Mouse (Mus musculus) 416B (cell line): ENCODE data around the gene Zyg11a.
"Not testable (repeated sequence)": the region's sequence is repeated elsewhere in the genome, so short reads cannot be mapped to it uniquely, and the experiment has no call there.

ENCODE experiments used
- DNase-seq: peaks from one replicate; pipeline ENCODE4 v3.0.0; 2011; ENCODE audit warnings: low read depth

Zyg11a gene

DNA sequence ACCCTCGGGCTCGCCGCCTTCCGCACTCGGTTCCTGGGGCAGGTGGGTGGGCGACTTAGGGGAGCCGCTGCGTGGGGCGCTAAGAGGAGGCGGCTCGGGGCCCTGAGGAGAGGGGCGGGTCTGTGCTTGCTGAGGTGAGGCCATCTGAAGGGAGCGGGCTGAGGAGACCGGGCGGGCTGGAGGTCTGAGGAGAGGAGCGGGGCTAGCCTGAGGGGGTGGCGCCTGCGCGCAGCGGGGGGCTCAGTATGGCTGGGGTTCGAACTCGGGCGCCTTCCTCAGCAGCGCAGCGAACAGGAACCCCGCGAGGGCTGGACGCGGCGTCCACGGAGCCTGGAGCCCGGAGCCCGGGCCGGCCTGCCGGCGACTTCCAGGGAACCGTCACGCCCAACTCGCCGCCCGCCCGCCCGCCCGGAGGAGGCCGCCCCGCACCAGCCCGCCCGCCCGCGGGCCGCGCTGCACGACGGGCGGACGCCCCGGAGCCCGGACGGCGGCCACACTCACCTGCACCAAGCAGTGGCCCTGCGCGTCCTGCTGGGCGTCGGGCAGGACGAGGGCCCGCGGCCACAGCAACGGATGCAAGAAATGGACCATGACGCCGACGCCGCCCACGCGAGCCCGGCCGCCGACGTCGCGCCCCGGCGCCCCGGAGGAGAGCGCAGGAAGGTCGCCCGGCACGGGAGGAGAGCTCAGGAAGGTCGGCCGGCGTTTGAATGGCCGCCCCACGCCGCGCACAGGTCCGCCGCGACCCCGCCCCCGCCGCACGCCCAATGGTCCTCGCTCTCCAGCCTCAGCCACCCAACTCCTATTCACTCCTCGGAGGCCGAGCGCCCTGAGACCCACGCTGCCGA is at the start of gene Zyg11a:
Gene Zyg11a, minus strand, starts transcription at position 717 of the 848 bp plus-strand sequence.
- no peak for DNase-seq

DNA sequence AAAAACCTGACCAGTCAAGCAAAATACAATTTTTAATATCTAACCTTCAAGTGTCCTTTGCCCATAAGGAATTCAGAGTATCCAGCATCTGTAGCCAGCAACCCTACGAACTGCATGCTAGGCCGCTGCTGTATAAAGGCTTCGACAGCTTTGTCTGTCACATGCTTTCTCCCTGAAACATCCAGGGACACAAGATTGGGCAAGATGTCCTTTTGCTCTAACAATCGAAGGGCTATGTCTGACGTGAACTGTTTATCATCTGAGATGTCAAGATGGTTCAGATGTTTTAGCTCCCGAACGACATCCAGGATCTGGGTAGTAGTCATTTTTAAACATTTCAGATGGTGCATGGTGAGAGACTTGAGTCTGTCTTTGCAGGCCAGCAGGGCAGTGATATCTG is 47.9 kb upstream of the Zyg11a start:
- DNase-seq: no peak

DNA sequence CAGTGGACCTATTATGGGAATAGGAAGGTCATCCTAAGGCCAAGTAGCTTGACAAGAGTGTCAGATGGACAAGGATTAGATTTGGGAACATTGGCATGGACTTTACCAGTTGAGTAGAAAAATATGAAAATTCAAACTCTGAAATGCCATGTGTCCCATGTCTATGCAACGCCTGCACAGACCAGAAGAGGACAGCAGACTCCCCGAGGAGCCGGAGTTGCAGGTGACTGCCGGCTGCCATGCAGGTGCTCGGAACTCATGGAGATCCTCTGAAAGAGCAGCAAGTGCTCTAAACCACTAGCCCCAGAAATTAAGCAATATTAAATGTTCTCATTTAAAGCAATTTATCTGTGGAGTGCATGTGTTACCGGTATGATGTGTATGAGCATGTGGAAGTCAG is 35.5 kb upstream of the Zyg11a start:
- peak; percentile 11 for DNase-seq

DNA sequence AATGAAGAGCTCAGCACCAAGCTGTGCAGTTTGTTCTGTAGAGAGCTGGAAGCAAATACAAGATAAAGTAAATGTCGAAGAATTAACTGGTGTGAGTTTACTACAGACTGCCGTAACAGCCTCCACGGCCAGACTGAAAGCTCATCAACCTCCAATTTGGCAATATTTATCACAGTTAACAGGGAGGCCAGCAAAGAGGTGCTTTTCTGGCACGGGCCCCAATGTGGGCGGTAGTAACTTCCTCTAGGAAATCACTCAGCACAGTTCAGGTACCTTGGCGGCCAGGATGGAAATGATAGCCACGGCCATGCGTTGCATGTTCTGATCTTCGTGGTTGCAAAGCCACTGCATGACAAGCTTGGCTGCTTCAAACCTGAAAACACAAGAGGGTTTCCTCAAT is 32.7 kb upstream of the Zyg11a start:
- DNase-seq: peak; percentile 69

DNA sequence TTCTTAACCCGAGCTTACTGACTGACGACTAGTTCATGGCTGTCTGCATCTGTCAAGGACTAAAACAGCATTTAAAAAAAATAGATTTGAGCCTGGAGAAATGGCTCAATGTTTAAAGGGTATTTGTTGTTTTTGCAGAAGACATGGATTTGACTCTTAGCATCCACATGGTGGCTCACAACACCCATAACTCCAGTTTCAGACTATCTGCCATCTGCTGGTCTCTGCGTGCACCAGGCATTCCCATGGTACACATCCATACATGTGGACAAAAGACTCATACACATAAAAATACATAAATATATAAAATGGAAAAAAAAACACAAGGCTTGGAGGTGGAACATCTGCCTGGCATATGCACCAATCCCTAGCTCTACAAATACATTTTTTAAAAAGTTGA is 31.5 kb upstream of the Zyg11a start:
- DNase-seq: no peak

DNA sequence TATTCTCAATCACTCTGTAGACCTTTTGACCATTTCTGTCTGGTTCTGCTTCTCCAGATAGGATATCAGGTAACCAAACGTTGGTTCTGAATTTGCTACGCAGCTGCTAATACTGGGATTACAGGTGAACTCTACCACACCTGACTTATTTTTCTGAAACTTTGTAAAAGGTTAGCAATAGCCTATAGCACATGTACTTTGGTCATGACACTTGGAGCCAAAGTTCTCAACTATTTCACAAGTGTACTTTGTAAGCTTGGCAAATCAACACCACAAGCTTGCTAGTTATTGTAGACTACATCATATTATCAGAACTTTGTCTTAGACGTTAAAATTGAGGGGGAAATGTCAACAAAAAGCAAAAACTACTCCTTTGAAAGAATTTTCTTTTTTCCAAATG is 15.8 kb upstream of the Zyg11a start:
- no peak for DNase-seq

DNA sequence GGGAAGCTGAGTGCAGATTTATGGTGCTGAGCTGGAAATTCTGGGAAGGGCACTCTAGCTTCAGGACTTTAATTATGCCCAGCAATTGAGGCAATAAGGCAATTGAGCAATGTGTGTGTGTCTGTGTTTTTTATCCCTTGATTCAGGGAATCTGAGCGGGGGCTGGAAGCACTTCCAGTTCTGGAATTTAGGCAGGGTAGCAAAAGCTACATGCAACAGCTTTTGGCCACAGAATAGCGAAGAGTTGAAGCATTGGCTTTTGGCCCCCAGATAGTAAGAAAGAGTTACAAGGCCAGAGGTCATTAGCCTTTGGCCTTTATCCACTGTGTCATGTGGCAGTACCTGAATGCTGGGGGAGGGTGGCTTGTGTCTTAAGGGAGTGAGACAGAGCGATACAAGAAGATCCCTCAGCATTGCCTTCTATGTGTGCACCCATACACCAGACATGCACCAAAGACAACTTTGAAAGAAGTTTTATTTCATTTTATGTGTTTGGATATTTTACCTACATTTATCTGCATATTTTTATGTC is 7.6 kb upstream of the Zyg11a start:
- no peak for DNase-seq

DNA sequence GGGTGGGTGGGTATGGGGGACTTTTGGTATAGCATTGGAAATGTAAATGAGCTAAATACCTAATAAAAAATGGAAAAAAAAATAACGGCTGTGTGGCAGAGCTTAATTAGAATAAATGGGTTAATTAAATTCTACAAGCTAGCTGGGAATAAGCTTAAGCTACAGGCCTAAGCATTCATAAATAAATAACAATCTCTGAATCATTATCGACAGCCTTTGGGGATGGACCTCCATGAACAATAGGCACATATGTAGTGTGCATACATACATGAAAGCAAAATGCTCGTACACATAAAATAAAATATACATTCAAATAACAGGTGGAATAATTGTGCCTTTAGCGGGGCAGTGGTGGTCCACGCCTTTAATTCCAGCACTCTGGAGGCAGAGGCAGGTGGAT is 4.7 kb upstream of the Zyg11a start:
- DNase-seq: no peak

DNA sequence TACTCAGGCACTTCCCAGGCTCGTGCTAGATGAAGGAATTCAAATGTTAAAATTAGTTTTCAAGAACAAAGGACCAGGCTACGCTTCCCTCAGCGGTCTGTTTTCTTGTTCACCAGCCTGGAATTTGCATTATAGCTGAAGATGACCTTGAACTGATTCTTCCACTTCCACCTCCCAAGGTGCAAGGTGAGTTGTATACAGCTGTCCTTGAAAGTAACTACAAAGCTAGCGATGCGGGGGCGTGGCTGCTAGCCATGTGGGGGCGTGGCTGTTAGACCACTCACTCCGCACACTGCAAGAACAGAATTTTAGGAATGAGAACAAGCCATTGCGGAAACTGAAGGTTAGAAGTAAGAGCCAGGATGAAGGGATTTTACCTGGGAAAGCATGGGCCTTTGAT is 1.2 kb upstream of the Zyg11a start:
- no peak for DNase-seq

DNA sequence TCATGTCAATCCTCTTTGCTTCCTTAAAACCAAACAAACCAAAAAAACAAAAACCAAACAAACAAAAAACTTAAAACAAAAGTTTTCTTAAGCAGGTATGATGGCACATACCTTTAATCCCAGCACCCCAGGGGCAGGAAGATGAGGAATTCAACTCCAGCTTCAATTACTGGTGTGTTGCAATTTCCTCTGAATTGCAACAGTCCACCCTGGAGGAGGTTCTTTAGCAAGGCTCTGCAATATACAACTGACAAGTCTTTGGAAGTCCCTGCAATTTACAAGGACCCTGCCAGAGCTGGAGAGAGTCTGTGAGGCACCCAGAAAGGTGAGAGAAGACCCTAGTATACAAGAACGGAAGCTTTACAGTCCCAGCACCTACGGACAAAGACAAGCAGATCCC is 4.8 kb downstream of the Zyg11a start:
- DNase-seq: peak; percentile 51

DNA sequence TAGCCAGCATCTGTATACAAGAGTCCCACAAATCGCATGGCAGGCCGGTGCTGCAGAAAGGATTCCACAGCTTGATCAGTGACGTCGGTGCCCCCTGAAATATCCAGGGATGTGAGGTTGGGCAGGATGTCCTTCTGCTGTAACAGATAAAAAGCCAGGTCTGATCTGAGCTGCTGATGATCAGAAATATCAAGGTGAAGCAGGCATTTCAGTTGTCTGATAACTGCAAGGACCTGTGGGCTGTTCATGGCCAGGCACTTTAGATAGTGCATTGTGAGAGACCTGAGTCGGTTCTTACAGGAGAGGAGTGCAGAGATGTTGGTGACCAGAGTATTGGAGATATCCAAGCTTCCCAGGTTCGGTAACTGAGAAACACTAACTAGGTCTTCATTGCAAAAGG is 13.2 kb downstream of the Zyg11a start:
- DNase-seq: no peak

DNA sequence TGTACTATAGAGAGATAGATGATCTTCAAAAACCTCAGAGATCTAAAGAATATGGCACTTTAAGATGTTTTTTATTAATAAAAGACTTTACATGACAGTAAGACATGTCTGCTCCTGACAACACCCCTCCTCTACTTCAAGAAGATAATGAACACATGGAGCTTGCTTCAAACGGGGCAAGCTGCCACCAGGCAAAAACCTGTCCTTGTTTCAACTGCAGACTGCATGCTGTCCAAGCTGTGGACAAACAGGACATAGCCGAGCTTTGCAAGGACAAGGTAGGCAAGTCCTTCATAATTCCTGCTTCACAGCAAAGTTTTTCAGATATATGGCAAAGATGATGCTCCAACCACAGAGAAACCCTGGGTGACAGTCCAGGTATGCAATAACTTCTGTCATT is 18.6 kb downstream of the Zyg11a start:
- no peak for DNase-seq

DNA sequence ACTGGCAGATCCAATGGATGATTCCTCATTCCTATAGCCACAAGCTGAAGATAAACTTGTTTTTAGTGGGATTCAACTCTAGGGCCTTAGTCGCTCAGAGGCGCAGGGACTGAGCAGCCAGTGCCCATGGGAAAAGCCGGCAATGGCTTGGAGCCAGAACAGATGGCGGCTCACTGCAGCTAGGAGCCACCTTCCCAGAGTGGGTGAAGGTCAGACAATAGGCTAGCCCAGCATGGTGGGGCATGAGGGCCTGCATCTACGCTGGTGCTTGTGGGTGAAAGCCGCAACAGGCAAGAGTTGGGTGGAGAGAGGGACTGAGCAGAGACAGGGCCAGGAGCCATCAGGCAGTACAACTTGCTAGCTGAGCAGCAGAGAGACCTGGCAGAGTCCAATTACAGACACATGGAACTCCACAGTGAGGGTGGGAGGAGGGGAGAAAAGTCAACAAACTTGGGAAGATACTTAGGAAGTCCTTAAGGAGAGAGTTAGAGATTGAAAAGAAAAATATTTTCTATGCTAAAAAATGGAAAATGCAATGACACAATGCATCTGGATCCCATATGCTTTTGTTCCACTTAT is 21.5 kb downstream of the Zyg11a start:
- no peak for DNase-seq

DNA sequence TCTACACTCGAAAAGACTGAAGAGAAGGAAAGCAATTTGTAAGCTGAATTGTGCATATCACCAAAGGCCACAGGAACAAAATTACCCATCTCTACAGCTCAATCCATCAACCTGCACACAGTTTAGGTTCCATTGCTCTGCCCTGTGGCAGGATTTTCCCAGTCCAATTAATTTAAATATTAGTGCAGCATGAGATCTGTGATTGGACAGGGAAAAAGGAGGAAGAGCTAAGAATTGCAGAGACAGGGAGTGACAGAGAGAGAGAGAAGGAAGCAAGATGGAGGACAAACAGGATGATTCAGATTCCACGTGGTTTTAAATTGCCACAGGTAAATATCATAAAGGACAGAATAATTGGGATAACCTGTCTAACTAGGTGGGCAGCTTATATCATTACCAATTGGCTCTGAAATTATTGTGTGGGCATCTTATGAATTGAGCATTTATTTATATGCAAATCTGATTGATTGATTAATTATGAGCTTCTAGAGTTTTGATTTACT is 25.0 kb downstream of the Zyg11a start:
- DNase-seq: peak; percentile 10

DNA sequence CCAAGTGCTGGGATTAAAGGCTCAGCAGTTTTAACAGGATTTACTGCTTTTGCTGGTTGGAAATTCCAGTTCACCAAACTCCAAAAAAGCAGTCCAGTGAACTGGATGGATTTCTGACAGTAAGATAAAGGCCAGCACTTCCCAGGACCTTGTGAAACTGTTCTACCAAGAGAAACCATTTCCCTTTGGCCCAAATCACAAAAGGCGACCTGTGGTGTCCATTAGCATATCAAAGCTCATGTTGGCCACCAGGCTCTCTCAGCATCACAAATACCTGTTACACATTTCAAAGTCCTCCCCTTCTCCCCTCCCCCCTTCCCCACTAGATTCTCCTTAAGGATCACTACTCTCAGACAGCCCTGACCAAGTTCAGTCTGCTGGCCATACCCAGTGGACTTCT is 35.6 kb downstream of the Zyg11a start:
- no peak for DNase-seq

DNA sequence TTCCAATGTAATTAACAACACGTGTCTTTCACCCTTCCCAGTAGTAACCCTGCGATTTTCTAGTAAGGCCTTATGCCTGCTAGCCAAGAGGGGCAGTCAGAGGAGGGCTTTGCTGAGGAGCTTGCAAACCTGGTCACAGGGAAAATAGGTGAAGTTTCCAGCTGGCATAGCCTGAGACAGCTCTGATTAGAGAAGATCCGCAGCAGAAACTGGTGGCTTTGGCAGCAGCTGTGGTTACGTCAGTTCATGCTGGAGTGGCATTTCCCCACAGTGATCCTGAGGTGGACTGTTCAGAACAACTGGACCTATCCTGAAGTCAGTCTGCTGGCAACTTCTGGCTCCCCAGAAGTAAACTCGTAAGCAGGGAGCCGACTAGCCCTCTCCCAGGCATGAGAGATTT is 49.8 kb downstream of the Zyg11a start:
- DNase-seq: no peak

DNA sequence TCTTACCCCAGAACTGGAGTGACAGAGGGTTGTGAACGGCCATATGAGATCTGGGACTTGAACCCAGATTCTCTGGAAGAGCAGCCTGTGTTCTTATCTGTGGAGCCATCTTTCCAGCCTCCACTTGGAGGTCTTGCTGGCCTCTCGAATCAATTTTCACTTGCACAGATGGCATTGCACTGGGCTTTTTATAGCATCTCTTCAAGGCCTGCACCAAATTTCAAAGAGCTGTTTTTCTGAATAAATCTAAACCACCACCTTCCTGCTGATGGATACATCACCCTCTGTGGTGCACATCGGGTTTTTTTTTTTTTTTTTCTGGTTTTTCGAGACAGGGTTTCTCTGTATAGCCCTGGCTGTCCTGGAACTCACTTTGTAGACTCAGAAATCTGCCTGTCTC is 51.0 kb downstream of the Zyg11a start:
- no peak for DNase-seq

DNA sequence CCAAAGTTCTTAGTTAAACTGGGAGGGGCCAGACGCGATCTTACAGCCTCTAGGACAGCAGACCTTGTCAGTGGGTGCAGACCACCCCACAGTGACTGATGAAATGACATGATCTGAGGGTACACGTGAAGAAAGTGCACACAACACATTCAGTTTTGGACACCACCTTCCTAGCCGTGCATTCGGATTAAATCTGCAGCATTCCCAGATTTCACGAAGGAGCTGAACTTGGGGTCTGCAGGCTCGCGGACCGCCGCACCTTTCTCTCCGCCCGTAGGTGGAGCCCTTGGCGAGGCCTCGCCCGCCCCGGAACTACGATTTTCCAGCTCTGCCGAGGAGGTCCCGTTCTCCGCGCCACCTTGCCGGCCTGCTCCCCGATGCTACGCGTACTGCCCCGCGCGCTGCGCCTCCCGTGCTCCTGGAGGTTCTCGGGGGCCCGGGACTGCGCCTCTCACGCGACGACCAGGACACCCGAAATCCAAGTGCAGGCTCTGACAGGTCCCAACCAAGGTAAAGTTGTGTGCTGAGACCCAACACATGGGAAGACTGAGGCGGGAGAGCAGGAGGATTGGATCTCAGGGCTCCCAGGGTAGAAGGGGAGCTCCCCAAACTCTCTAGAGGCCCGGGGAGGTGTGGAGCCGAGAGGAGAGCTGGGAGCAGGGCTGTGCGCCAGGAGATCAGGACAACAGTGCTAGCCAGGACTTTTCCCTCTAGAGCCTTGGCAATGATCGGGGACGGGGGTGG is 52.5 kb downstream of the Zyg11a start, which contains the start of gene Echdc2:
Gene Echdc2, plus strand, starts transcription at position 286 of the 744 bp plus-strand sequence.
- no peak for DNase-seq

DNA sequence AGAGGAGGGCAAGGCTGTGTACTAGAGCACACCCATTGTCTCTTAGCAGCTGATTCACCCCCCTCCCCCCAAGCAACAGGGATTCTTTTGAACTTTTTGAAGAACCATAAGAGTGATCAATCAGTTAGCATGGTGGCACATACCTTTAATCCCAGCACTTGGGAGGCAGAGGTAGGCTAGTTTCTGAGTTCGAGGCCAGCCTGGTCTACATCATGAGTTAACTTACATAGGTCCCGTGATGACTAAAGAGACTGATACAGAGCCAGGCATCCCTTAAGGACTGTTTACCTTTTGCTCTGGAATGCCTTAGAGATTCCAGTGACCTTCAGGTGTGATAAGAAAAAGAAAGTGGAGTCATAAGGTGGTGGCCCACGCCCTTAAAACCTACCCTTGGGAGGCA is 54.6 kb downstream of the Zyg11a start:
- DNase-seq: no peak

DNA sequence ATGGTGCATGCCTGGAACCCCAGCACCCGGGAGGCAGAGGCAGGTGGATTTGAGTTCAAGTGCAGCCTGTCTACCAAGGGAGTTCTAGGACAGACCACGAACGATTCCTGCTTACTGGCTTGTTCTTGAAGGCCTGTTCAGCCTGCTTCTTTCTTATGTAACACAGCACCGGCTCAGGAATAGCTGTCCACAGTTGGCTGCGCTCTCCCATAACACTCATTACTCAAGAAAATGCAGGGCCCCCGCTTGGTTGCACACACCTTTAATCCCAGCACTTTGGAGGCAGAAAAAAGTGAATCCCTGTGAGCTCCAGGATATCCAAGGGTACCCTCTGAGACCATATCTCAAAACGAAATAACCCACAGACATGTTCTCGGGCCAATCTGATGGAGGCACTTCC is 55.9 kb downstream of the Zyg11a start:
- DNase-seq: no peak

DNA sequence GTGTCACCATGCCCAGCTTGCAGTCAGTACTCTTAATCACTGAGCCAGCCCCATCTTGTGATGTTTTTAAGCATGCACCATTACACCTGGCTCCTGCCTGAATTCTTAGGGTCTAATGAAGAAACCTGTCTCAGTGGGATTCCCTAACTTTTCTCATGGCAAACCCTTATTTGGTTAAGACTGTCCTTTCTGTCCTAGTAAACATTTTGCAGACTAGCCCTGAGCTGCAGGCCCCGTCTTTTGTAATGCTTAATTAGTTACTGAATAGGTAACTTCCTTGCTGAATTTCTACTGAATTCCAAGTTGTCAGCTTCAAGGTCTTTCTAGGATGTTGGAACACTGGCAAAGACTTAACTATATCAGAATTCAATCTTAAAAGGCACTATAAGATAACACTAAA is 62.7 kb downstream of the Zyg11a start:
- DNase-seq: not testable (repeated sequence)

DNA sequence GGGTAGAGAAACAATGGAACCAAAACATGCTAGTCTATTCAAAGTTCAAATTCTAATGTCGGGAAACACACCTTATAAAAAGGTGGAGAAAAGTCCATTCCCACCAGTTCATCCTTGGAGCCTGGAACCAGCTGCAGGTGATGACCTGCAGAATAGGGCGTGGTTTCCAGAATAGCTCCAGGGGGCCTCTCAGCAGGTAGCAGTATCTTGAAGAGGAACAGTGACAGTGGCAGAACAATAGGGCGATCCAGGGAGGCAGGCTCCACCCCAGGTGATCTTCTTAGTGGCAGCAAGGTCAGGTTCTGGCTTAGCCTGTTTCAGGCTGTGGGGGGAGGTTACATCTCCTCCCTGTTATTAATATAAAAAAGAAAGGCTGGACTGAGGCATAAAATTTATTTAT is 72.3 kb downstream of the Zyg11a start:
- DNase-seq: not testable (repeated sequence)

DNA sequence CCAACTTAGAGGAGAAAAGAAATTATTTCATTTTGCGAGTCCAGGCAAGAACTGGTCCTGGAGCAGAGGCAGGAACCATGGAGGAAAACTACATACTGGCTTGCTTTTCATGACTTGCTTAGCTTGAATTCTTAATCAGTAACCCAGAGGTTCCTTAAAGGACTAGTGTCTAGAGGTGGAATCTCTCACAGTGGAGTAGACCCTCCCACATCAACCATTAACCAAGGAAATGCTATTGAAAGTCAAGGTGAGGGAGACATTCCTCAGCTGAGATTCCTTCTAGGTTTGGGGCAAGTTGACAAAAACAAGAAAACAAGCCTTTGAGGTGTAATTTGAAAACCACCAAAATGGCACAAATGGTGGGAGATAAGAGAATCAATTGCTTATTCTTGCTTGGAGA is 73.0 kb downstream of the Zyg11a start, which contains the start of gene Scp2:
Gene Scp2, minus strand, starts transcription at position 119 of the 400 bp plus-strand sequence.
- no peak for DNase-seq
